Mouse (Mus musculus) ES-Bruce4 (cell line): ENCODE measurements around the gene Cecr2.

Experiments used
- CTCF ChIP-seq: IDR thresholded peaks from one replicate; pipeline ENCODE4 v1.8.1; 2011; ENCODE audit warnings: low read depth, low read length
- EP300 ChIP-seq: IDR thresholded peaks from 2 replicates; pipeline ENCODE4 v1.6.1; 2011; ENCODE audit warnings: low read depth, low read length; ENCODE audit not compliant: insufficient read depth
- POLR2A ChIP-seq: IDR thresholded peaks from one replicate; pipeline ENCODE4 v1.8.1; 2011; ENCODE audit warnings: low read length; ENCODE audit not compliant: insufficient read depth

- TF ChIP-seq POLR2A (no peak), CTCF (no peak), EP300 (no peak)
Observed at GRCm38 (mm10) chr6:120796111-120796510, 129.9 kb downstream of the Cecr2 start.
